Mouse (Mus musculus) T-helper 1 cell (primary cell): ENCODE data around the gene Hsf4.
"Not testable (repeated sequence)": the region's sequence is repeated elsewhere in the genome, so short reads cannot be mapped to it uniquely, and the experiment has no call there.

ENCODE experiments used
- in situ Hi-C: fragments of 300-600 bp; cut with MboI, MseI; formaldehyde crosslinking; loops from one replicate; pipeline ENCODE4 v1.15.1; 2025; ENCODE audit warnings: high pct_unique_total_duplicates

Hsf4 gene

GRCm38 (mm10) chr8:105269461-105269947, at the start of gene Hsf4:
Hsf4 (plus strand) TSS chr8:105269801.
- in situ Hi-C loops = loop anchor here (25.0 kb wide), 1 partner anchor 632 kb away; the partner anchor contains the start of genes Ciao2b and Rrad

GRCm38 (mm10) chr8:105223850-105224249, 45.8 kb upstream of the Hsf4 start:
- in situ Hi-C loops = no loop called here

GRCm38 (mm10) chr8:105224413-105225271, 45.0 kb upstream of the Hsf4 start, which contains the start of gene D230025D16Rik:
D230025D16Rik (plus strand) TSS chr8:105225145.
- in situ Hi-C loops = loop anchor here (5.0 kb wide), 1 partner anchor 62 kb away; no protein-coding TSS in a partner anchor

- in situ Hi-C loops = loop anchor here (5.0 kb wide), 1 partner anchor 63 kb away; no protein-coding TSS in a partner anchor
Observed at GRCm38 (mm10) chr8:105225272-105225593, 44.4 kb upstream of the Hsf4 start.

- in situ Hi-C loops = loop anchor here (5.0 kb wide), 1 partner anchor 64 kb away; no protein-coding TSS in a partner anchor
Observed at GRCm38 (mm10) chr8:105225917-105226316, 43.7 kb upstream of the Hsf4 start.

GRCm38 (mm10) chr8:105231503-105232320, 37.9 kb upstream of the Hsf4 start:
- in situ Hi-C loops = no loop called here

- in situ Hi-C loops = not testable (repeated sequence)
Observed at GRCm38 (mm10) chr8:105232321-105232693, 37.3 kb upstream of the Hsf4 start.

- in situ Hi-C loops = no loop called here
Observed at GRCm38 (mm10) chr8:105233126-105233935, 36.3 kb upstream of the Hsf4 start.

GRCm38 (mm10) chr8:105235206-105235605, 34.4 kb upstream of the Hsf4 start:
- in situ Hi-C loops = no loop called here

GRCm38 (mm10) chr8:105237442-105238142, 32.0 kb upstream of the Hsf4 start:
- in situ Hi-C loops = no loop called here

- in situ Hi-C loops = no loop called here
Observed at GRCm38 (mm10) chr8:105241016-105241415, 28.6 kb upstream of the Hsf4 start.

- in situ Hi-C loops = loop anchor here (25.0 kb wide), 1 partner anchor 615 kb away; the partner anchor contains the start of genes Ciao2b and Rrad
Observed at GRCm38 (mm10) chr8:105251954-105252353, 17.6 kb upstream of the Hsf4 start.

- in situ Hi-C loops = loop anchor here (25.0 kb wide), 1 partner anchor 616 kb away; the partner anchor contains the start of genes Ciao2b and Rrad
Observed at GRCm38 (mm10) chr8:105252680-105253537, 16.7 kb upstream of the Hsf4 start.

GRCm38 (mm10) chr8:105253766-105254151, 15.8 kb upstream of the Hsf4 start:
- in situ Hi-C loops = loop anchor here (25.0 kb wide), 1 partner anchor 616 kb away; the partner anchor contains the start of genes Ciao2b and Rrad

- in situ Hi-C loops = loop anchor here (25.0 kb wide), 1 partner anchor 617 kb away; the partner anchor contains the start of genes Ciao2b and Rrad
Observed at GRCm38 (mm10) chr8:105254152-105254965, 15.2 kb upstream of the Hsf4 start.

GRCm38 (mm10) chr8:105254966-105255350, 14.6 kb upstream of the Hsf4 start, which contains the start of gene B3gnt9:
B3gnt9 (minus strand) TSS chr8:105255153.
- in situ Hi-C loops = loop anchor here (25.0 kb wide), 1 partner anchor 618 kb away; the partner anchor contains the start of genes Ciao2b and Rrad

- in situ Hi-C loops = loop anchor here (25.0 kb wide), 1 partner anchor 620 kb away; the partner anchor contains the start of genes Ciao2b and Rrad
Observed at GRCm38 (mm10) chr8:105257318-105258114, 12.1 kb upstream of the Hsf4 start.
